Mouse (Mus musculus) CD8-positive naive resting alpha-beta T cell, adult 2 months (primary cell): ENCODE data around the gene Ell2.

ENCODE experiments used
- DNase-seq, 2 experiments: peaks; one replicate each; pipeline ENCODE4 v3.0.0; 2022; ENCODE audit warnings: low read depth in 2 of 2, low spot score in 2 of 2

Ell2 gene

GRCm38 (mm10) chr13:75765742-75766141, 59.2 kb downstream of the Ell2 start:
- DNase-seq = no peak

- no peak for DNase-seq
Measured at GRCm38 (mm10) chr13:75766238-75766637, 59.7 kb downstream of the Ell2 start.

GRCm38 (mm10) chr13:75766967-75767366, 60.4 kb downstream of the Ell2 start:
- DNase-seq = no peak

- no peak for DNase-seq
Measured at GRCm38 (mm10) chr13:75770744-75771143, 64.2 kb downstream of the Ell2 start.

GRCm38 (mm10) chr13:75771404-75771803, 64.8 kb downstream of the Ell2 start:
- DNase-seq = no peak

GRCm38 (mm10) chr13:75771984-75772730, 65.6 kb downstream of the Ell2 start:
- no peak for DNase-seq

GRCm38 (mm10) chr13:75775961-75776360, 69.4 kb downstream of the Ell2 start:
- DNase-seq = no peak

- no peak for DNase-seq
Measured at GRCm38 (mm10) chr13:75776692-75777091, 70.1 kb downstream of the Ell2 start.

- no peak for DNase-seq
Measured at GRCm38 (mm10) chr13:75778156-75778555, 71.6 kb downstream of the Ell2 start.

- DNase-seq = no peak
Measured at GRCm38 (mm10) chr13:75779169-75779568, 72.6 kb downstream of the Ell2 start.

GRCm38 (mm10) chr13:75780096-75780495, 73.5 kb downstream of the Ell2 start:
- no peak for DNase-seq

- no peak for DNase-seq
Measured at GRCm38 (mm10) chr13:75785726-75786125, 79.2 kb downstream of the Ell2 start.

GRCm38 (mm10) chr13:75786264-75786663, 79.7 kb downstream of the Ell2 start:
- no peak for DNase-seq

- DNase-seq = no peak
Measured at GRCm38 (mm10) chr13:75787364-75787763, 80.8 kb downstream of the Ell2 start.

- DNase-seq = no peak
Measured at GRCm38 (mm10) chr13:75788178-75788577, 81.6 kb downstream of the Ell2 start.

GRCm38 (mm10) chr13:75789061-75789834, 82.7 kb downstream of the Ell2 start:
- DNase-seq = no peak

- no peak for DNase-seq
Measured at GRCm38 (mm10) chr13:75790550-75791205, 84.1 kb downstream of the Ell2 start.

- no peak for DNase-seq
Measured at GRCm38 (mm10) chr13:75793863-75794629, 87.5 kb downstream of the Ell2 start.

GRCm38 (mm10) chr13:75797369-75798141, 91.0 kb downstream of the Ell2 start:
- DNase-seq = peak; percentile 88 to 91
